Mouse (Mus musculus): ENCODE results near the gene D17H6S53E. TPM values are rescaled to one million over a fixed set of nuclear protein-coding genes. Genes with fewer than 3 reads are reported as not detected.
A peak's percentile ranks its signal among the peaks of the same experiment; 100 is the strongest.
"Not testable (repeated sequence)": the region's sequence is repeated elsewhere in the genome, so short reads cannot be mapped to it uniquely, and the experiment has no call there.

D17H6S53E gene
- polyA plus RNA-seq, 2 experiments, result 5.7 to 6.4 TPM

GRCm38 (mm10) chr17:35121143-35121799, 4.9 kb upstream of the D17H6S53E start, which contains the start of gene Gpank1:
TSS of gene Gpank1 (plus strand) at chr17:35121455.
- peak within 1 kb of the TSS; percentile 90 for H3K9ac ChIP-seq (ENCODE audit: low read depth, low read length, severe bottlenecking)

GRCm38 (mm10) chr17:35121871-35122303, 4.3 kb upstream of the D17H6S53E start, which contains the start of gene Csnk2b:
TSS of gene Csnk2b (minus strand) at chr17:35122053.
- H3K9ac ChIP-seq (ENCODE audit: low read depth, low read length, severe bottlenecking), result peak within 1 kb of the TSS; percentile 90
- no peaks in the 10 kb centered on the region for H3K27me3 ChIP-seq (ENCODE audit: control insufficient read depth, insufficient read depth, low read length)
- no peak for TF ChIP-seq POLR2A (IDR thresholded peaks at IDR 0.05; ENCODE audit: borderline replicate concordance, extremely low read depth, insufficient read depth, insufficient read length)
- H3K4me3 ChIP-seq (replicated peaks; ENCODE audit: low read length), result peak within 1 kb of the TSS; percentile 98
- H3K4me2 ChIP-seq (replicated peaks; ENCODE audit: low read depth, low read length, severe bottlenecking), result peak within 1 kb of the TSS; percentile 74
- peak within 1 kb of the TSS; percentile 84 for H3K27ac ChIP-seq (replicated peaks; ENCODE audit: low read depth, low read length)
- no peaks in the 10 kb centered on the region for H3K9me3 ChIP-seq (ENCODE audit: control insufficient read depth, low read length)
- H3K4me1 ChIP-seq (ENCODE audit: control insufficient read depth, insufficient read depth, low read length), result peaks cover 18% of the 10 kb centered on the region
- peaks cover 36% of the 10 kb centered on the region for H3K36me3 ChIP-seq (ENCODE audit: control insufficient read depth, insufficient read depth, low read length)
- WGBS, result under 1% methylated on average over 19 of the region's 19 CpGs
- ATAC-seq (ENCODE audit: low FRiP score, low read depth) (no peak), DNase-seq (ENCODE audit: low spot score) (peak; percentile 72)

More at GRCm38 (mm10) chr17:35121143-35121799, 4.9 kb upstream of the D17H6S53E start, which contains the start of gene Gpank1:
- H3K4me3 ChIP-seq (replicated peaks; ENCODE audit: low read length), result peak within 1 kb of the TSS; percentile 98
- H3K27ac ChIP-seq (replicated peaks; ENCODE audit: low read depth, low read length), result peak within 1 kb of the TSS; percentile 84
- peak within 1 kb of the TSS; percentile 74 for H3K4me2 ChIP-seq (replicated peaks; ENCODE audit: low read depth, low read length, severe bottlenecking)
- under 1% methylated on average over 49 of the region's 50 CpGs for WGBS
- ATAC-seq (ENCODE audit: low FRiP score, low read depth), result peak; percentile 96
- no peaks in the 10 kb centered on the region for H3K9me3 ChIP-seq (ENCODE audit: control insufficient read depth, low read length)
- peak; percentile 68; the same call in 1 of the 2 replicates for TF ChIP-seq POLR2A (IDR thresholded peaks at IDR 0.05; ENCODE audit: borderline replicate concordance, extremely low read depth, insufficient read depth, insufficient read length)
- peaks cover 12% of the 10 kb centered on the region for H3K4me1 ChIP-seq (ENCODE audit: control insufficient read depth, insufficient read depth, low read length)
- H3K36me3 ChIP-seq (ENCODE audit: control insufficient read depth, insufficient read depth, low read length), result peaks cover 41% of the 10 kb centered on the region
- DNase-seq (ENCODE audit: low spot score), result peak; percentile 100
- H3K27me3 ChIP-seq (ENCODE audit: control insufficient read depth, insufficient read depth, low read length), result no peaks in the 10 kb centered on the region

DNA sequence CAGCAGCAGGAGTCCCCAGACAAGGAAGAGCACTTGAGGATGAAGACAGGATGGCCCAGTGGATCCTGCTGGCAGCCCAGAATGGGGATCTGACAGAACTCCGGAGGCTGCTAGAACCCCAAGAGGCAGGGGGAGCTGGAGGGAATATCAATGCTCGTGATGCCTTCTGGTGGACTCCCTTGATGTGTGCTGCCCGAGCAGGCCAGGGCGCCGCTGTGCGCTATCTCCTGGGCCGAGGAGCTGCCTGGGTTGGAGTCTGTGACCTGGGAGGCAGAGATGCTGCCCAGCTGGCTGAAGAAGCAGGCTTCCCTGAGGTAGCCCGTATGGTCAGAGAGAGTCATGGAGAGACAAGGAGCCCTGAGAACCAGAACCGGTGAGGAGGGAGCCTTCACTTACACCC, 2.9 kb upstream of the D17H6S53E start:
- not testable (repeated sequence) for H3K4me3 ChIP-seq (replicated peaks; ENCODE audit: low read length); H3K27ac ChIP-seq (replicated peaks; ENCODE audit: low read depth, low read length); H3K4me2 ChIP-seq (replicated peaks; ENCODE audit: low read depth, low read length, severe bottlenecking); H3K9me3 ChIP-seq (ENCODE audit: control insufficient read depth, low read length); ATAC-seq (ENCODE audit: low FRiP score, low read depth); H3K27me3 ChIP-seq (ENCODE audit: control insufficient read depth, insufficient read depth, low read length); H3K9ac ChIP-seq (ENCODE audit: low read depth, low read length, severe bottlenecking); DNase-seq (ENCODE audit: low spot score)
- 94% methylated on average over 9 of the region's 9 CpGs for WGBS
- peaks cover 23% of the 10 kb centered on the region for H3K4me1 ChIP-seq (ENCODE audit: control insufficient read depth, insufficient read depth, low read length)
- H3K36me3 ChIP-seq (ENCODE audit: control insufficient read depth, insufficient read depth, low read length), result peaks cover 30% of the 10 kb centered on the region

GRCm38 (mm10) chr17:35124261-35124896, 1.8 kb upstream of the D17H6S53E start:
- not testable (repeated sequence) for H3K9me3 ChIP-seq (ENCODE audit: control insufficient read depth, low read length); H3K27me3 ChIP-seq (ENCODE audit: control insufficient read depth, insufficient read depth, low read length); ATAC-seq (ENCODE audit: low FRiP score, low read depth); H3K4me3 ChIP-seq (replicated peaks; ENCODE audit: low read length); H3K9ac ChIP-seq (ENCODE audit: low read depth, low read length, severe bottlenecking); H3K27ac ChIP-seq (replicated peaks; ENCODE audit: low read depth, low read length); H3K4me2 ChIP-seq (replicated peaks; ENCODE audit: low read depth, low read length, severe bottlenecking); DNase-seq (ENCODE audit: low spot score)
- Histone ChIP-seq H3K4me1 (ENCODE audit: control insufficient read depth, insufficient read depth, low read length) (peaks cover 23% of the 10 kb centered on the region), H3K36me3 (ENCODE audit: control insufficient read depth, insufficient read depth, low read length) (peaks cover 26% of the 10 kb centered on the region)
- 91% methylated on average over 12 of the region's 12 CpGs for WGBS

DNA sequence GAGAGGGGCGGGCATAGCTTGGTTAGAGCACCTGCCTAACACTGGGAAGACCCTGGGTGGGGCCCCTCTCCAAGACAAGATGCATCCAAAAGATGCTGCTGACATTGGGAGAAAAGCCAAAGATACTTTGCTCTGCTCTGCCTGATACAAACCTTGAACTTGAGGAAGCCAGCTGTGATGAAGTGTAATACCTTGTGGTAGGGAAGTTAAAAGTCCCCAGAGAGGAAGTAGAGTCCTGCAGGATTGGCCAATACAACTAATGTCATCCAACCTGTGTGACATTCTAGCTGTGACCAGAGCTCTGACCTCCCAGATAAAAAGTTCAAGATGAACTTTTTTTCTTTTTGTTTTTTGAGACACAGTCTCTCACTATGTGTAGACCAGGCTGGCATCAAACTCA, 1.1 kb upstream of the D17H6S53E start:
- Histone ChIP-seq H3K4me2 (replicated peaks; ENCODE audit: low read depth, low read length, severe bottlenecking) (no peak overlapping the region), H3K27ac (replicated peaks; ENCODE audit: low read depth, low read length) (no peak overlapping the region)

More for the DNA sequence above, 1.1 kb upstream of the D17H6S53E start:
- H3K36me3 ChIP-seq (ENCODE audit: control insufficient read depth, insufficient read depth, low read length), result peaks cover 20% of the 10 kb centered on the region
- WGBS, result 90% methylated on average over 1 of the region's 1 CpGs
- DNase-seq (ENCODE audit: low spot score) (no peak), ATAC-seq (ENCODE audit: low FRiP score, low read depth) (no peak)
- H3K27me3 ChIP-seq (ENCODE audit: control insufficient read depth, insufficient read depth, low read length), result no peaks in the 10 kb centered on the region
- no peak overlapping the region; the same call in 1 of the 2 replicates for H3K4me3 ChIP-seq (replicated peaks; ENCODE audit: low read length)
- no peak overlapping the region; the same call in 1 of the 2 replicates for H3K9ac ChIP-seq (ENCODE audit: low read depth, low read length, severe bottlenecking)
- TF ChIP-seq POLR2A (IDR thresholded peaks at IDR 0.05; ENCODE audit: borderline replicate concordance, extremely low read depth, insufficient read depth, insufficient read length), result no peak
- H3K9me3 ChIP-seq (ENCODE audit: control insufficient read depth, low read length), result no peaks in the 10 kb centered on the region
- H3K4me1 ChIP-seq (ENCODE audit: control insufficient read depth, insufficient read depth, low read length), result peaks cover 19% of the 10 kb centered on the region

Measured in limb, embryonic 14.5 days (tissue).